Mouse (Mus musculus) megakaryocyte, embryonic 14.5 days (primary cell): ENCODE measurements around the gene Gm21992.

ENCODE experiments used
- FLI1 ChIP-seq: IDR thresholded peaks from 2 replicates; pipeline ENCODE4 v1.6.1; 2012; ENCODE audit warnings: low read length, inconsistent platforms, mixed read lengths
- GATA1 ChIP-seq: IDR thresholded peaks from 3 replicates; pipeline ENCODE4 v1.6.1; 2012; ENCODE audit warnings: mixed read lengths, low read length, inconsistent platforms, borderline replicate concordance

- TF ChIP-seq FLI1 (no peak), GATA1 (no peak)
Observed at GRCm38 (mm10) chr19:4845846-4846245, 34.4 kb upstream of the Gm21992 start.
